Mouse (Mus musculus) E14TG2a.4 (cell line): ENCODE measurements at regions not wholly inside any gene's neighbourhood (a gene's known extent, or its start where the extent isn't known, plus 50 kb on each side); places are given as distances from the start of the nearest gene placed in this dataset.

Source experiments
- H3K27me3 ChIP-seq: 2 replicates; pipeline ENCODE4 v1.6.1; 2014; ENCODE audit warnings: low read length, control low read depth; ENCODE audit not compliant: insufficient read depth
- H3K36me3 ChIP-seq: 2 replicates; pipeline ENCODE4 v1.6.1; 2014; ENCODE audit warnings: low read length, control low read depth; ENCODE audit not compliant: insufficient read depth
- H3K4me1 ChIP-seq: replicated peaks from 2 replicates; pipeline ENCODE4 v1.6.1; 2014; ENCODE audit warnings: low read depth, low read length, control low read depth
- H3K4me3 ChIP-seq: replicated peaks from 2 replicates; pipeline ENCODE4 v1.5.1; 2014; ENCODE audit warnings: mild to moderate bottlenecking, low read length
- H3K9me3 ChIP-seq: 2 replicates; pipeline ENCODE4 v1.6.1; 2014; ENCODE audit warnings: low read length, control low read depth
- CTCF ChIP-seq: conservative IDR thresholded peaks from 2 replicates; pipeline ENCODE4 v1.5.1; 2014; ENCODE audit warnings: low read length
- NANOG ChIP-seq: IDR thresholded peaks from 2 replicates; pipeline ENCODE4 v1.6.1; 2014; ENCODE audit warnings: borderline replicate concordance, low read length, mixed read lengths
- POU5F1 ChIP-seq: IDR thresholded peaks from 2 replicates; pipeline ENCODE4 v1.6.1; 2014; ENCODE audit warnings: low read length, borderline replicate concordance

GRCm38 (mm10) chr10:99619421-99620151, 139.9 kb downstream of the Csl start:
- Histone ChIP-seq H3K9me3 (no peaks in the 10 kb centered on the region), H3K4me1 (no peaks in the 10 kb centered on the region), H3K4me3 (no peak overlapping the region), H3K27me3 (no peaks in the 10 kb centered on the region), H3K36me3 (no peaks in the 10 kb centered on the region)
- TF ChIP-seq POU5F1 = no peak
- TF ChIP-seq NANOG = no peak
- TF ChIP-seq CTCF = peak; percentile 73

GRCm38 (mm10) chr10:99620489-99620888, 139.0 kb downstream of the Csl start:
- Histone ChIP-seq H3K4me3 (no peak overlapping the region), H3K27me3 (no peaks in the 10 kb centered on the region), H3K36me3 (no peaks in the 10 kb centered on the region), H3K4me1 (peaks cover 3% of the 10 kb centered on the region; the same call in 1 of the 2 replicates), H3K9me3 (no peaks in the 10 kb centered on the region)
- TF ChIP-seq POU5F1 (no peak), NANOG (no peak), CTCF (no peak)

GRCm38 (mm10) chr10:99627355-99627754, 132.1 kb downstream of the Csl start:
- no peak overlapping the region for H3K4me3 ChIP-seq
- no peaks in the 10 kb centered on the region for H3K36me3 ChIP-seq
- H3K27me3 ChIP-seq = no peaks in the 10 kb centered on the region
- no peaks in the 10 kb centered on the region for H3K9me3 ChIP-seq
- TF ChIP-seq CTCF (no peak), NANOG (no peak), POU5F1 (no peak)
- peaks cover 4% of the 10 kb centered on the region; the same call in 1 of the 2 replicates for H3K4me1 ChIP-seq

DNA sequence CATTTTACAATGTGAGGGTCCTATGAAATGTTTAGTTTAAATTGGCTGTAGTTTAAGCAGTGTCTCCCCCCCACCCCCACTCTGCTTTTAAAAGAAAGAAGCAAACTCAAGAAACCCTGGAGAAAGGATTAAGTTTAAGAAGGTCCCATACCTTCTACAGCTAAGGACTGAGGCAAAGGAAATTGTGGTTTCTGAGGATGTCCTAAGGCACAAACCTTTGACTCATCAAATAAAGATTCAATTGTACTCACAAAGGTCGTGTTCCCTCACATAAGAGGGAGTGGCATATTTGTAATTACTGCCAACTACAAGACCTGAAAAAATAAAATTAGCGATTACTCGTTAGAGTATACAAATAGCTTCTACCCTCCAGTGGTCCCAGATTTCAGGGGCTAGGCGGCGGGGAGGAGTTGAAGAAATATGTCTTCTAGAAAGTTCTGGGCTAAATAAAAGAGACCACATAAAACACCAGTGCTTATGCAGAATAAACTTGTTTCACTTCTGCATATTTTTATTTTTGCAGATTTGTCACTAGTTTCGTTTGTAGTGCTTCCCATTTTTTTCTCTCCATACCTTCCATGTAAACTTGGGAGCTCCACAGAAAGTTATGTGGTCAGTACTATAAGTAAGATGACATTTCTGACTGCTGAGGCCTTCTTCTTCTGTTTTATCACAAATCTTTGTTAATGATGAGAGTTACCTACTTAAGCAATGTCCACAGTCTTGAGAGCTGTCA, 127.0 kb downstream of the Csl start:
- H3K36me3 ChIP-seq = no peaks in the 10 kb centered on the region
- no peak for TF ChIP-seq CTCF
- no peak for TF ChIP-seq NANOG
- no peak for TF ChIP-seq POU5F1
- H3K4me1 ChIP-seq = no peaks in the 10 kb centered on the region
- H3K4me3 ChIP-seq = no peak overlapping the region
- no peaks in the 10 kb centered on the region for H3K27me3 ChIP-seq
- H3K9me3 ChIP-seq = no peaks in the 10 kb centered on the region

DNA sequence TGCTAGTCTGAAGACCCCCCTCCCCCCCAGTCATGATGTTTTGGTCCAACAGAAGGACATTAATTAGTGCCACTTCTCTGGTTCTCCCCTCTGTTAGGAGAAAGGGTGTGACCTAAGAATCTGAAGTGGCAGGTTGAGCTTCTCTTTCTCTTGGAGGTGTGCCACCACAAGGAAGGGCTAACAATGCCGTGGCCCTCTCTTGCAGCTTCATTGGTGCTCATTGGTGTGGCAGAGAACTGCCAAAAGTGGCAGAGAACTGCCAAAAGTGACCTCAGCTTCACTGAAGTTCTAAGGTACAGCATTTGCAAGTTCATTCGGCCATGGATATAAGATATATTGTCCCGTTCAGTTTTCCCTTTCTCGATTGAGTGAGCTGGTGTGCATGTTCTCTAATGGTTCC, 123.7 kb downstream of the Csl start:
- no peak overlapping the region for H3K4me3 ChIP-seq
- H3K9me3 ChIP-seq = no peaks in the 10 kb centered on the region
- TF ChIP-seq NANOG (no peak), POU5F1 (no peak), CTCF (no peak)
- H3K36me3 ChIP-seq = no peaks in the 10 kb centered on the region
- peaks cover 2% of the 10 kb centered on the region; the same call in 1 of the 2 replicates for H3K27me3 ChIP-seq
- no peaks in the 10 kb centered on the region for H3K4me1 ChIP-seq

GRCm38 (mm10) chr10:99639022-99639421, 120.4 kb downstream of the Csl start:
- no peaks in the 10 kb centered on the region for H3K9me3 ChIP-seq
- TF ChIP-seq POU5F1 = no peak
- TF ChIP-seq CTCF = no peak
- TF ChIP-seq NANOG = no peak
- H3K4me3 ChIP-seq = no peak overlapping the region
- H3K36me3 ChIP-seq = no peaks in the 10 kb centered on the region
- H3K27me3 ChIP-seq = peaks cover 2% of the 10 kb centered on the region; the same call in 1 of the 2 replicates
- no peaks in the 10 kb centered on the region for H3K4me1 ChIP-seq

DNA sequence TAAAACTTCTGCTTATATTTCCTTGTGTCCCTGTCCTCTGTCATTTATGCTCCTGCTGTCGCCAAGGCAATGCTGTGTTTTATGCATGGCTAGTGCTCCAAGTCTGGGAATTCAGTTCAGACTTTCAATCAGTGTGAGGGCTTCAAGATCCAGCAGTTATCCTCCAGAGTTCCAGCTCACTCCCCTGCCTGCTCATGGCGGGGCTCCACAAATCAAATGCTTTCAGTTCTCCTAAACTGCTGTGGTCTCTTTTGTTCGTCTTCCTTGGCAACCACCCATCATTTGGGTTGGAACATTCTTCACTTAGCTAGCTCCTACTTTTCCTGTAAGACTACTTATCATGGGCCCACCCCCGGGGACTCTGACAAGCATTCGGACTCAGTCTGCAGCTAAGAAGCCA, 120.0 kb downstream of the Csl start:
- Histone ChIP-seq H3K27me3 (peaks cover 2% of the 10 kb centered on the region; the same call in 1 of the 2 replicates), H3K4me1 (no peaks in the 10 kb centered on the region), H3K9me3 (no peaks in the 10 kb centered on the region), H3K36me3 (no peaks in the 10 kb centered on the region), H3K4me3 (no peak overlapping the region)
- no peak for TF ChIP-seq CTCF
- TF ChIP-seq POU5F1 = no peak
- no peak for TF ChIP-seq NANOG

DNA sequence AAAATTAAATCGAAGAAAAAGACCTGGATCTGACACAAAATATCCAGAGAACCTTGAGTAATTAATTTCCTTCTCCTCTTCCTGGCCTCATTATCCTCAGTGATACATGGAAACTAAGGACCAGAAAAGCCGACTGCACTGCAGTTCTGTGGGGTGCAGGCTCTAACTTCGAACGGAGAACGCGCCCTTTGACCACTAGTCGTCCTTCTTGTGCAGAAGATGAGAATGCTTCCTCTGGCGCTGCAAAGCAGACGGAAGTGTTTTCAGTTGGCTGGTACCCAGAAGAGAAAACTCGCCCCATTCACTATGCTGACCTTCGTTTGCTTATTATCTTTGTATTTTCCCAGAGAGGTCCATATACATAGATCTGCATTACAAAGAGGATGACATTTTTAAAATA, 117.7 kb downstream of the Csl start:
- H3K4me1 ChIP-seq = no peaks in the 10 kb centered on the region
- peaks cover 2% of the 10 kb centered on the region; the same call in 1 of the 2 replicates for H3K27me3 ChIP-seq
- TF ChIP-seq NANOG = no peak
- peak; percentile 23 for TF ChIP-seq CTCF
- H3K36me3 ChIP-seq = no peaks in the 10 kb centered on the region
- no peak overlapping the region for H3K4me3 ChIP-seq
- H3K9me3 ChIP-seq = no peaks in the 10 kb centered on the region
